Mouse (Mus musculus) thymus, postnatal 0 days (tissue): Measurements from ENCODE around the gene Bag6. TPM values are rescaled to one million over a fixed set of nuclear protein-coding genes. Genes with fewer than 3 reads are reported as not detected.

Source experiments
- DNase-seq: peaks from one replicate; pipeline ENCODE4 v3.0.0-alpha.2; 2015; ENCODE audit warnings: low spot score
- polyA plus RNA-seq: library from polyadenylated mRNA; unstranded; fragments of >200 nt; fragmentation: Nextera tagmentation; extraction: Ambion mirVana; gene quantifications from 2 replicates; pipeline ENCODE4 v1.2.1, GENCODE M21; 2015

Gene Bag6
- polyA plus RNA-seq, 1 experiment from 2014 or later = 48.0 TPM

- no peak for DNase-seq
Observed at GRCm38 (mm10) chr17:35146139-35146538, 11.2 kb downstream of the Bag6 start.

DNA sequence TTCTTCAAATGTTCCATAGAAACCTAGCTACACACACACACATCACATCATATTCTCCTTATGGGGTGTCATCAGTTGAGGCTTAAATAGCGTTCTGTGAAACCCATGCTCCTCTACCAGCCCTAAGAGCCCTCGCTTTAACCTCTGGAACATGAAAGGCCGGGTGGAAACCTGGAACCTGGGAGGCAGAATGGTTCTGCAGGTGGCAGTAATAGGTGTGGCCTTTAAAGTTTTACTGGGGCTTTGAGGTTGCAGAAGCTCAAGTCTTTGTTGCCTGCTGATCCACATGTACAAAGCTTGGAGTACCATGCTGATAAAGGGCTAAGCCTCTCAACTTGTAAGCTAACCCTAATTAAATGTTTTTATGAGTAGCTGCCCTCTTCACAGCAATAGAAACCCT lies 12.4 kb downstream of the Bag6 start:
- DNase-seq = no peak

- no peak for DNase-seq
Observed at GRCm38 (mm10) chr17:35147922-35148639, 13.1 kb downstream of the Bag6 start.

GRCm38 (mm10) chr17:35152121-35152520 lies 17.1 kb downstream of the Bag6 start:
- no peak for DNase-seq

DNA sequence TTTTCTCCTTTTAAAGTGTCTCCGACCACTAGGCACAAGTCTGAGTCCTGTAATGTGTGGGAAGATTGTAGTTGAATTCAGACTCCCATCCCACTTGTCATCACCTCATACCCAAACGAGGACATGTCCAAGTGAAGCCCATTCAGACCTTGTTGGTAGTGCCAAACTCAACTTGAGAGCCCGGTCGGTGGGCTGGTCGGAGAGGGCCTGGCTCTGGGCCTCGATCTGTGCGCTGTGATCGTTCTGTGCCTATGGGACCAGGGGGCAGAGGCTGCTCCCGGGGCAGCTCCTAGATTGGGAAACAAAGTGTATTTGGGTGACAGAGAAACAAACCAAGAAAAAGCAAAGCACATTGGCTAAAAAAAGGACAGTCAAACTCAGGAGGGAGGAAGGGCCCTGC lies 18.1 kb downstream of the Bag6 start:
- DNase-seq = no peak

DNA sequence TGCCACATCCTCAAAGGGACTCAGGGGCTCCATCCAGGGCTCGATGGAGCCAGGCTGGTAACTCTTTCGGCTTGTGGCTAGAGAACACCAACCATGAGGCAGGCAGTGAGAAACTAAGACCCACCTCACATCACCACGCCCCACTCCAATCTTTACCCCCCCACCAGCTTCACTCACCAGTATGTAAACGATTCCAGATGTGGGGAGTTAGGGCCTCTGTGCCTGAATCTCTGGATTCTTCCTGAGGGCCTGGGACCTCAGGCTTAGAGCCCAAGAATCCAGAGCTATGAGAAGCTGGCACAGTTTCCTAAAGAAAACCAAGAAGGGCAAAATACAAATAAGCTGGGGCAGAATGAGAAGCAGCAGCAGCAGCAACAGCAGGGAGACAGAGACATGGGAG lies 19.0 kb downstream of the Bag6 start:
- no peak for DNase-seq

DNA sequence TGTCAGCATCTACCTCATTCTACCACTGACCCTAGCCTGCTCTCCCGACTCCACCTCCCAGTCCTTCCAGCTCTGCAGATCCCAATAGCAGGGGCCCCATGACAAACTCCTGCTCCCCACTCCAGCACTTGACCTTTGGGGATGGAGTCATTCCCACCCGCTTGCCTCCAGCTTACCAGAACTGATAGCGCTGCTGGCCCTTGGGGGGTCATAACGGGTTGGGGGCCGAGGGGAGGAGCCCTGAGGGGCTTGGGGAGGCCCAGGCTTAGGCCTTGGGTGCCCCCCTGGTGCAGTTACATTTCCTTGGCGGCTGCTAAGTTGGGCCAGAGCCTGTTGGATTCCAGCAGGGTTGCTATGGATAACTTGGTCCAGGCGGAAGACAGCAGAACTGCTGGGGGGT lies 19.6 kb downstream of the Bag6 start:
- no peak for DNase-seq

- no peak for DNase-seq
Observed at GRCm38 (mm10) chr17:35155451-35155850, 20.5 kb downstream of the Bag6 start.

GRCm38 (mm10) chr17:35156461-35157200 lies 21.7 kb downstream of the Bag6 start:
- DNase-seq = no peak

DNA sequence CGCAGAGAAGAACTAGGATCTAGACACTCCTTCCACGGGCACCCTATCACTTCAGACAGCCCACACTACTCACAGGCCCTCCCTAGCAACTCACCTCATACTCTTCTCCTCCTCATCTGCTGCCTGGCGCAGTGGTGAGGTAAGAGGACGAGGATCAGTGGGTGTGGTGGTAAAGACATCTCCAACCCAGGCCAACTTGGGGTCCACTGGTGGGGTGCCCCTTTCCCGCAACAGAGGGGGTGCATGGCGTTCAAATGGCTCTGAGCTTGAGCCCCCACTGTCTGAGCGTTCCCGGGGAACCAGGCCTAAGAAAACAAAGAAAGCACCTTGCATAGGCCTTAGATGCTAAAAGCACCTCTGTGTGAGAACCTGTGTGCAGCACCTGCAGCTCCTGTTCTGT lies 22.3 kb downstream of the Bag6 start:
- DNase-seq = no peak

DNA sequence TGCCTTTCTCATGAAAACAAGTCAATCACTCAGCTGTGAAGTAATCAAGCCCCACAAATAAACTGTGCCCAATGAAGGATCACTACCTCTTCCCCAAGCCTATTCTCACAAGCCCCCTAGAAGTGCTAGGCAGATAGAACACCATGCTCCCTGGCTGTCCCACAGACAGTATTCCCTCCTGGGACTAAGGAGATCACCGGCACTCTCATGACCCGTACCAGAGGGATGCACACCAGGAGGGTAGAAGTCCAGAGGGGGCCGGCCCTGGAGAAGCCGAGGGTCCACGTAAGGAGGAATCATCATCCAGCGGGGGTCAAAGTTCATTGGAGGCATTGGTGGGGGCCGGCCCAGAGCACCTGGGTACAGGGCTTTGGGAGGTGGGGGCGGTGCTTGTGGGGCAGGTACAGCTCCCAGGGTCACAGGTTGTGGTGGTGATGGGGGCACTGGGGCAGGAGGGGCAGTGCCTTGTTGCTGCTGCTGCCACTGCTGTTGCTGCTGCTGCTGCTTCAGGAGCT lies 22.7 kb downstream of the Bag6 start:
- no peak for DNase-seq

GRCm38 (mm10) chr17:35158850-35159593 lies 24.0 kb downstream of the Bag6 start:
- no peak for DNase-seq

DNA sequence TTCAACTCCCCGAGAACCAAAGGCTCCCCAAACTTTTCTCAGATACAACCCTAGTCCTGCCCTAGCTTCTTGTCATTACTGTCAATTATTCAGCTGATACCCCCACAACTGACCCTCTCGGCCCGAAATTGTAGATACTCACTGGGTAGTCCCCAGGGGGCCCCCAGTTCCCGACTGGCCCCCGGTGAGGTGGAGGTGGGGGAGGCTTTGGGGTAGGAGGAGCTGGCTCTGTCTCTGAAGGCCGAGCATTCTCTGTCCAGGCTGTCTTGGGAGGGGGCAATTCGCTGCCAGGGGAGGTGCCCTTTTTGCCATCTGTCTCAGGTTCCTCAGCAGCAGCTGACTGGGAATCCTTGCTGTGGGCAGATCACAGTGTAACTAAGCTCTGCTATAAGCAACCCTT lies 24.7 kb downstream of the Bag6 start:
- no peak for DNase-seq

- DNase-seq = no peak
Observed at GRCm38 (mm10) chr17:35161421-35161820, 26.4 kb downstream of the Bag6 start.

GRCm38 (mm10) chr17:35162121-35162520 lies 27.1 kb downstream of the Bag6 start:
- no peak for DNase-seq

GRCm38 (mm10) chr17:35162730-35163129 lies 27.8 kb downstream of the Bag6 start:
- no peak for DNase-seq

GRCm38 (mm10) chr17:35163326-35164081 lies 28.5 kb downstream of the Bag6 start:
- DNase-seq = no peak

DNA sequence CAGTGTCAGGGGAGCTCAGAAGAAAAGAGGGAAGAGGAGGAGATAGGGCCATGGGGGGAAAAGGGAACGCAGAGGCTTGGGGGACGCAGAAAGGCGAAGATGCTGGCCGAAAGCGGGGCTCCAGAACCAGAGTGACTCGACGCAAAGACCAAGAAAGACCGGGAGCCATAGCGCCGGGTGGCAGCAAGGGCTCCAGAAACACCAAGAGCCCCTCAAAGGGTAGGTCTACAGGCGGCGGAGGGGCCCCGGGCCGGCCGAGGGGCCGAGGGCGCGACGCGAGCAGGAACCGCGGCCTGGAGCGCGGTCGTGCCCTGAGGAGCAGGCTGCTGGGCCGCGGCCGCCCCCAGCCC lies 29.2 kb downstream of the Bag6 start:
- DNase-seq = no peak

DNA sequence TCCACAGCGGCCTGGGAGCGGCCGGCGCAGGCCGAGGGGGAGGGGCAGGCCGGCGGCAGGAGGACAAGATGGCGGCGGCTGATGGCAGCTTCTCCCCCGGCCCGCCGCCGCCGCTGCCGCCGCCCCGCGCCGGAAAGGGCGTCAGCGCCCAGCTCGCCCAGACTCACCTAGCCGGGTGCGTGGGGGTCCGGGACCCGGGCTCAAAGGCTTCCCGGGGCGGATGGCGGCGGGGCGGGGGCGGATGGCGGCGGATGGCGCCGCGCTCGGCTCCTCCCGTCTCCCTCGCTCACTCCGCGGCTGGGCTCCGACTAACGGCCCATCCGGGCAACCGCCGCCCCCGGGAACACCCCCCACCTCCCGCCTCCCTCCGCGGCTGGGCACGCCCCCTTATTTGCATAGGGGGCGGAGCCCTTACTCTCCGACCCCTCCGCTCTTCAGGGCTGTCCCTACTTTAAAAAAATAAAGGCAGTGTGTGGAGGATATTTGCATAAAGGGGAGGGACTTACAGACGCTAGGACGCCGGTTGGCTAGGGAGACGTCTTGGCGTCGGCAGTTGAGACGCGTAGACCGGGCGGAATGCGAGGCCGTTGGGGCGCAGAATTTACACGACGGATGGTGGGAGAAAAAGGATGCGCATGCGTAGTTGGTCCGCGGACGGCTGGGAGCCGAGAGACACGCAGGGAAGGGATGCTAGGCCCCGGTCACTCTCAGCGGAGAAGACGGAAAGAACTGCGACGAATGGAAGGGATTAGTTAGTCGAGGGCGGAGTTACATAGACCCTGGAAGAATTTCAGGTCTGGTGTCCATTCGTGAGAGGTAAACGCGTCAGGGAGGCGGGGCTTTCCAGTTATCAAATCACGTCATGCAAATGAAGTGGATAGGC lies 29.8 kb downstream of the Bag6 start, which contains the start of gene Prrc2a:
Gene Prrc2a, minus strand, starts transcription at position 330 of the 883 bp plus-strand sequence.
- DNase-seq = peak; percentile 99

DNA sequence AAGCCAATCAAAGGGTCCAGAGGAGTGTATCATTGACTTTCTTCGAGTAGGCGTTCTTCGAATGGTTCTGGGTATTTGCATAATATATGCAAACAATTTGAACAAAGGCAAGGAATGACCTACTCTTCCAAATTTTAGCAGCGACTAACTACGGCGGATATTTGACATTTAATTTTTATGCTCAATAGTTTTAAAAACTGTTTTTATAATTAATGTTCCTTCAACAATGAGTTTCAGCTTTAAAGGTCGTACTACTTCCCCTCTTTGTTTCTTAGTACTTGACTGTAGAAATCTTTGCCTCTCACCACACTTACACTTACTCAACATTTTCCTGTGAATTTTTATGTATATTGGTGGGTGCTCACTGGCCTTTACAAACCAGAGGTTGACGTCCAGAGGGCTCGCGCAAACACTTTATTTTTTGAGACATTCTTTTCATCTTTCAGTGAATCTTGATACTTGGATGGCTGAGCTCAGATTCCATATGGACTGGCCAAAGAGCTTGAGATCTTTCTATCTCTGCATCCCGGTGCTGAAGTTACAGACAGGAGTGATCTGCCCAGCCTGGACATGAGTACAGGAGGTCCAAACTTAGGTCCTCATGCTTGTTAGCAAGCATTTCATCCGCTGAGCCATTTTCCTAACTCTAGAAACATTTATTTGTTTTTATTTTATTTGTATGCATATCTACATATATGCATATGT lies 30.6 kb downstream of the Bag6 start:
- no peak for DNase-seq
